Mouse (Mus musculus) liver, postnatal 0 days (tissue): ENCODE measurements around the gene Gstm2. TPM values are rescaled to one million over a fixed set of nuclear protein-coding genes. Genes with fewer than 3 reads are reported as not detected.
"Not testable (repeated sequence)": the region's sequence is repeated elsewhere in the genome, so short reads cannot be mapped to it uniquely, and the experiment has no call there.

Source experiments
- ATAC-seq: fragments of 200-750 bp; cut with Nextera tagmentation; 2 replicates; pipeline ENCODE4 v1.8.0; 2017; ENCODE audit warnings: mild to moderate bottlenecking, moderate library complexity
- DNase-seq: peaks from one replicate; pipeline ENCODE4 v3.0.0-alpha.2; 2016
- H3K27ac ChIP-seq: fragments of 300-500 bp; sonication (generic); 2 replicates; pipeline ENCODE4 v1.5.1; 2014; ENCODE audit warnings: antibody characterized with exemption, moderate library complexity, mild to moderate bottlenecking, low read depth
- H3K27me3 ChIP-seq: fragments of 300-500 bp; sonication (generic); 2 replicates; pipeline ENCODE4 v1.6.1; 2014; ENCODE audit warnings: low read length, control low read depth, mixed read lengths; ENCODE audit not compliant: insufficient read depth
- H3K36me3 ChIP-seq: fragments of 300-500 bp; sonication (generic); replicated peaks from 2 replicates; pipeline ENCODE4 v1.6.1; 2014; ENCODE audit warnings: mild to moderate bottlenecking, control low read depth, low read length, moderate library complexity, mixed read lengths; ENCODE audit not compliant: insufficient read depth
- H3K4me1 ChIP-seq: fragments of 300-500 bp; sonication (generic); 2 replicates; pipeline ENCODE4 v1.6.1; 2014; ENCODE audit warnings: antibody characterized with exemption, mild to moderate bottlenecking, control low read depth; ENCODE audit not compliant: insufficient read depth
- H3K4me2 ChIP-seq: fragments of 300-500 bp; sonication (generic); 2 replicates; pipeline ENCODE4 v1.6.1; 2014; ENCODE audit warnings: low read depth, mild to moderate bottlenecking, low read length, moderate library complexity, mixed read lengths
- H3K4me3 ChIP-seq: fragments of 300-500 bp; sonication (generic); 2 replicates; pipeline ENCODE4 v1.5.1; 2014; ENCODE audit warnings: low read depth, low read length
- H3K9ac ChIP-seq: fragments of 300-500 bp; sonication (generic); replicated peaks from 2 replicates; pipeline ENCODE4 v1.6.1; 2014; ENCODE audit warnings: mild to moderate bottlenecking, moderate library complexity
- H3K9me3 ChIP-seq: fragments of 300-500 bp; sonication (generic); 2 replicates; pipeline ENCODE4 v1.6.1; 2016; ENCODE audit warnings: mild to moderate bottlenecking, control low read depth, low read length, mixed read lengths
- CTCF ChIP-seq: sonication (generic); IDR thresholded peaks from 2 replicates; pipeline ENCODE4 v1.5.1; 2016; ENCODE audit warnings: antibody characterized with exemption, low read depth
- EP300 ChIP-seq: IDR thresholded peaks from 2 replicates; pipeline ENCODE4 v1.6.1; 2016; ENCODE audit warnings: antibody characterized with exemption, low read depth, mild to moderate bottlenecking
- WGBS: fragments of 180-500 bp; shearing (Covaris S2); extraction: QIAGEN DNeasy Blood & Tissue Kit; methylation state at CpG from one replicate; pipeline ENCODE4 v1.1.7; 2014; ENCODE audit not compliant: insufficient replicate concordance; 5-methylcytosine and 5-hydroxymethylcytosine counted together
- polyA plus RNA-seq: library from polyadenylated mRNA; unstranded; fragments of >200 nt; fragmentation: Nextera tagmentation; extraction: Ambion mirVana; gene quantifications from 2 replicates; pipeline ENCODE4 v1.2.1, GENCODE M21; 2015

The Gstm2 gene
- polyA plus RNA-seq, 1 experiment from 2014 or later, result 11.7 TPM

GRCm38 (mm10) chr3:107982726-107983125 lies 3.5 kb downstream of the Gstm2 start:
- Histone ChIP-seq H3K27ac (no peak overlapping the region), H3K27me3 (no peaks in the 10 kb centered on the region), H3K9ac (no peak overlapping the region), H3K4me3 (no peak overlapping the region), H3K36me3 (no peaks in the 10 kb centered on the region), H3K4me1 (peaks cover 4% of the 10 kb centered on the region; the same call in 1 of the 2 replicates), H3K9me3 (no peaks in the 10 kb centered on the region), H3K4me2 (no peak overlapping the region)
- no peak for ATAC-seq
- DNase-seq, result no peak
- TF ChIP-seq EP300 (no peak), CTCF (no peak)
- WGBS, result 68% methylated on average over 6 of the region's 6 CpGs

- H3K4me3 ChIP-seq, result no peak overlapping the region
- ATAC-seq, result no peak
- TF ChIP-seq CTCF, result no peak
- TF ChIP-seq EP300, result no peak
- H3K27me3 ChIP-seq, result no peaks in the 10 kb centered on the region
- peaks cover 4% of the 10 kb centered on the region; the same call in 1 of the 2 replicates for H3K4me1 ChIP-seq
- no peak overlapping the region for H3K4me2 ChIP-seq
- no peaks in the 10 kb centered on the region for H3K9me3 ChIP-seq
- H3K9ac ChIP-seq, result no peak overlapping the region
- H3K27ac ChIP-seq, result no peak overlapping the region
- 73% methylated on average over 3 of the region's 3 CpGs for WGBS
- DNase-seq, result no peak
- no peaks in the 10 kb centered on the region for H3K36me3 ChIP-seq
Measured at GRCm38 (mm10) chr3:107981261-107981660, 5.0 kb downstream of the Gstm2 start.

- Histone ChIP-seq H3K9ac (no peak overlapping the region), H3K9me3 (no peaks in the 10 kb centered on the region), H3K27ac (no peak overlapping the region), H3K4me1 (no peaks in the 10 kb centered on the region; the same call in 1 of the 2 replicates), H3K27me3 (no peaks in the 10 kb centered on the region), H3K4me3 (no peak overlapping the region), H3K36me3 (no peaks in the 10 kb centered on the region), H3K4me2 (no peak overlapping the region)
- ATAC-seq (no peak), DNase-seq (no peak)
- TF ChIP-seq CTCF (no peak), EP300 (no peak)
- 47% methylated on average over 3 of the region's 3 CpGs for WGBS
Measured at GRCm38 (mm10) chr3:107977691-107978090, 8.6 kb downstream of the Gstm2 start.

- Histone ChIP-seq H3K27me3 (no peaks in the 10 kb centered on the region), H3K36me3 (no peaks in the 10 kb centered on the region), H3K4me3 (no peak overlapping the region), H3K9me3 (no peaks in the 10 kb centered on the region), H3K27ac (no peak overlapping the region), H3K9ac (no peak overlapping the region), H3K4me2 (no peak overlapping the region), H3K4me1 (peaks cover 9% of the 10 kb centered on the region)
- WGBS, result 86% methylated on average over 1 of the region's 1 CpGs
- DNase-seq, result no peak
- no peak for TF ChIP-seq CTCF
- TF ChIP-seq EP300, result no peak
- 0 out of 2 replicates have a peak, but pooled peaks have one; percentile 31 for ATAC-seq
Measured at GRCm38 (mm10) chr3:107974237-107974636, 12.0 kb downstream of the Gstm2 start.

- ATAC-seq, result no peak
- no peak overlapping the region for H3K27ac ChIP-seq
Measured at GRCm38 (mm10) chr3:107972070-107972469, 14.2 kb downstream of the Gstm2 start.

GRCm38 (mm10) chr3:107971101-107971500 lies 15.2 kb downstream of the Gstm2 start:
- not testable (repeated sequence) for DNase-seq, H3K9me3 ChIP-seq, ATAC-seq, H3K9ac ChIP-seq, H3K4me3 ChIP-seq, H3K27me3 ChIP-seq, H3K36me3 ChIP-seq, H3K4me2 ChIP-seq, H3K27ac ChIP-seq
- WGBS, result 55% methylated on average over 3 of the region's 3 CpGs
- peaks cover 14% of the 10 kb centered on the region for H3K4me1 ChIP-seq

More at GRCm38 (mm10) chr3:107972070-107972469, 14.2 kb downstream of the Gstm2 start:
- Histone ChIP-seq H3K36me3 (no peaks in the 10 kb centered on the region), H3K4me2 (no peak overlapping the region), H3K9ac (no peak overlapping the region), H3K27me3 (no peaks in the 10 kb centered on the region), H3K4me1 (peaks cover 14% of the 10 kb centered on the region), H3K9me3 (no peaks in the 10 kb centered on the region), H3K4me3 (no peak overlapping the region)
- DNase-seq, result no peak
- TF ChIP-seq EP300 (no peak), CTCF (no peak)
- WGBS, result 63% methylated on average over 3 of the region's 3 CpGs
